Mouse (Mus musculus) liver, embryonic 16.5 days (tissue): ENCODE measurements around the gene Dnah7c. TPM values are rescaled to one million over a fixed set of nuclear protein-coding genes. Genes with fewer than 3 reads are reported as not detected.

Source experiments
- ATAC-seq: fragments of 200-750 bp; cut with Nextera tagmentation; 2 replicates; pipeline ENCODE4 v1.8.0; 2017; ENCODE audit warnings: low read depth, mild to moderate bottlenecking, moderate number of reproducible peaks, moderate library complexity
- H3K27ac ChIP-seq: fragments of 300-500 bp; sonication (generic); 2 replicates; pipeline ENCODE4 v1.5.1; 2014; ENCODE audit warnings: mild to moderate bottlenecking, low read length
- H3K27me3 ChIP-seq: fragments of 300-500 bp; sonication (generic); 2 replicates; pipeline ENCODE4 v1.6.1; 2014; ENCODE audit warnings: low read depth, low read length, mixed read lengths; ENCODE audit not compliant: control insufficient read depth, insufficient read depth
- H3K36me3 ChIP-seq: fragments of 300-500 bp; sonication (generic); 2 replicates; pipeline ENCODE4 v1.6.1; 2014; ENCODE audit warnings: mild to moderate bottlenecking; ENCODE audit not compliant: control insufficient read depth, insufficient read depth
- H3K4me1 ChIP-seq: fragments of 300-500 bp; sonication (generic); 2 replicates; pipeline ENCODE4 v1.6.1; 2014; ENCODE audit warnings: low read depth, low read length, mixed read lengths; ENCODE audit not compliant: control insufficient read depth
- H3K4me2 ChIP-seq: fragments of 300-500 bp; sonication (generic); 2 replicates; pipeline ENCODE4 v1.6.1; 2014; ENCODE audit warnings: low read depth, low read length, mixed read lengths
- H3K4me3 ChIP-seq: fragments of 300-500 bp; sonication (generic); 2 replicates; pipeline ENCODE4 v1.5.1; 2014; ENCODE audit warnings: low read depth, mild to moderate bottlenecking, low read length
- H3K9ac ChIP-seq: fragments of 300-500 bp; sonication (generic); 2 replicates; pipeline ENCODE4 v1.6.1; 2014; ENCODE audit warnings: low read depth, low read length
- H3K9me3 ChIP-seq: fragments of 300-500 bp; sonication (generic); replicated peaks from 2 replicates; pipeline ENCODE4 v1.6.1; 2016; ENCODE audit warnings: low read length; ENCODE audit not compliant: control insufficient read depth
- WGBS: fragments of 180-500 bp; shearing (Covaris S2); extraction: QIAGEN DNeasy Blood & Tissue Kit; methylation state at CpG from one replicate; pipeline ENCODE4 v1.1.7; 2014; ENCODE audit not compliant: insufficient replicate concordance; 5-methylcytosine and 5-hydroxymethylcytosine counted together
- polyA plus RNA-seq: library from polyadenylated mRNA; unstranded; fragments of >200 nt; fragmentation: Nextera tagmentation; extraction: Ambion mirVana; gene quantifications from 2 replicates; pipeline ENCODE4 v1.2.1, GENCODE M21; 2015

Gene Dnah7c
- polyA plus RNA-seq, 1 experiment from 2014 or later = not detected

GRCm38 (mm10) chr1:46844281-46844680 is 418.9 kb downstream of the Dnah7c start:
- Histone ChIP-seq H3K9ac (no peak overlapping the region), H3K4me3 (no peak overlapping the region), H3K4me2 (no peak overlapping the region), H3K27ac (no peak overlapping the region), H3K4me1 (no peaks in the 10 kb centered on the region), H3K27me3 (no peaks in the 10 kb centered on the region), H3K9me3 (no peaks in the 10 kb centered on the region), H3K36me3 (no peaks in the 10 kb centered on the region)
- WGBS = 62% methylated on average over 2 of the region's 2 CpGs
- ATAC-seq = no peak

- H3K36me3 ChIP-seq = no peaks in the 10 kb centered on the region
- H3K9ac ChIP-seq = no peak overlapping the region
- H3K9me3 ChIP-seq = no peaks in the 10 kb centered on the region
- no peak overlapping the region for H3K27ac ChIP-seq
- WGBS = 56% methylated on average over 5 of the region's 5 CpGs
- ATAC-seq = no peak
- no peaks in the 10 kb centered on the region for H3K4me1 ChIP-seq
- no peak overlapping the region for H3K4me3 ChIP-seq
- H3K4me2 ChIP-seq = no peak overlapping the region
- H3K27me3 ChIP-seq = no peaks in the 10 kb centered on the region
Measured at GRCm38 (mm10) chr1:46845221-46845620, 419.8 kb downstream of the Dnah7c start.

DNA sequence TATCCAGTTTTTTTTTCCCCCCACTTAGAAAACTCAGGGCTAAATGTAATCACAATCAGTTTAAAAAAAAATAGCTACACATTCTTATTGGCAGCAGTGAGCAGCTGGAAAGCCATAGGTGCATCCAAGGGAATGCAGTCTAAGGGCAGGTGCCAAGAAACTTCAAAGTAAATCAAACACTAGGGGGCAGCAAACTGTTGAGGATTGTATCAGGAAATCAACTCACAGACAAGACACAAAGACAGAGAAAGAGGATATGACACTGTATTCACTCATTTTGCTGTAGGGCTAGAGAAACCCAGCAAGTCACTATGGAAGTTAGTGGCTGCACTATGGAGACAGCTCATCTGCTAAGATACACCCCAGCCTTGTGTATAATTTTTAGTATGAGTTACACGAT is 424.4 kb downstream of the Dnah7c start:
- peaks cover 4% of the 10 kb centered on the region; the same call in 1 of the 2 replicates for H3K4me1 ChIP-seq
- no peak overlapping the region for H3K9ac ChIP-seq
- H3K4me2 ChIP-seq = no peak overlapping the region
- WGBS = 43% methylated on average over 1 of the region's 1 CpGs
- no peaks in the 10 kb centered on the region for H3K9me3 ChIP-seq
- no peak overlapping the region for H3K27ac ChIP-seq
- H3K27me3 ChIP-seq = no peaks in the 10 kb centered on the region
- H3K4me3 ChIP-seq = no peak overlapping the region
- no peaks in the 10 kb centered on the region for H3K36me3 ChIP-seq
- ATAC-seq = no peak

DNA sequence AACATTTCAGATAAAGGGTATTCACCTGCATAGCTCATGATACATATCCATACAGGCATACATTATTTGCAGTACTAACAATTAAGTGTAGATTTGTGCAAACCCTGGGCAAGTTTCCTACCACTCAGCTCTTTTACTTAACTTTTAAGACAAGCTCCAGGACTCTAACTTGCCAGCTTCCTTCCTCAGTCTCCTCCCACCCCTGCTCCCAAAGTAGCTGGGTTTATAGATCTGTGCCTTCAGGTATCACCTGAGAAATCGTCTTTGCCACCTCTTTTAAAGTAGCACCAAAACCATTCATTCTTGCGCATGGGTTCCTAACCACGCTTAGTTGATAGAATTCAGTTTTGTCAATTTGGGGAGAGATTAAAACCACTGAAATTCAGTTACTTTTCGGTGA is 426.2 kb downstream of the Dnah7c start:
- no peaks in the 10 kb centered on the region for H3K27me3 ChIP-seq
- WGBS = 27% methylated on average over 4 of the region's 4 CpGs
- ATAC-seq = no peak
- H3K4me2 ChIP-seq = no peak overlapping the region
- no peak overlapping the region for H3K4me3 ChIP-seq
- H3K36me3 ChIP-seq = no peaks in the 10 kb centered on the region
- no peaks in the 10 kb centered on the region for H3K9me3 ChIP-seq
- no peak overlapping the region for H3K27ac ChIP-seq
- H3K9ac ChIP-seq = no peak overlapping the region
- H3K4me1 ChIP-seq = peaks cover 5% of the 10 kb centered on the region; the same call in 1 of the 2 replicates

DNA sequence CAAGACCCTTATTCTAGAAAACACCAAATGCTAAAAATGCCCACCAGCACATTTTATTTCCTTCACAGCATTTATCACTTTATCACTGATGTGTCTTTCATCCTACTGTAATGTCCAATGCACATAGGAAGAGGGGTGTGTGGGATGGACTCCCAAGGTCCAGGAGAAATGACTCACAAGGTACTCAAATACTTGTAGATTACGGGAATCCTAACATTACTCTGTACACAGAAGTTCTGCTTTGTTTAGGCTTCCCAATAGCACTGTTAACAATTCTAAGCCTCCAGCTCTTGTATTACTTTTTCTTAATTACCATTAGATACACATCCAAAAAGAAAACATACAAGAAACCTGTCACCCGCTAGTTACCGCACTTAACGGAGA is 426.8 kb downstream of the Dnah7c start:
- H3K4me1 ChIP-seq = peaks cover 5% of the 10 kb centered on the region; the same call in 1 of the 2 replicates
- no peak for ATAC-seq
- no peaks in the 10 kb centered on the region for H3K27me3 ChIP-seq
- H3K9ac ChIP-seq = peak overlapping the region; percentile 92
- peak overlapping the region; percentile 93 for H3K27ac ChIP-seq
- 0% methylated on average over 4 of the region's 4 CpGs for WGBS
- H3K4me2 ChIP-seq = peak overlapping the region; percentile 90
- peak overlapping the region; percentile 88 for H3K4me3 ChIP-seq
- H3K9me3 ChIP-seq = no peaks in the 10 kb centered on the region
- no peaks in the 10 kb centered on the region for H3K36me3 ChIP-seq

- H3K27ac ChIP-seq = peak overlapping the region; percentile 93
- peak overlapping the region; percentile 90 for H3K4me2 ChIP-seq
- peak overlapping the region; percentile 88 for H3K4me3 ChIP-seq
- H3K27me3 ChIP-seq = no peaks in the 10 kb centered on the region
- peak; percentile 6; the same call in 1 of the 2 replicates for ATAC-seq
- peaks cover 5% of the 10 kb centered on the region; the same call in 1 of the 2 replicates for H3K4me1 ChIP-seq
- H3K36me3 ChIP-seq = no peaks in the 10 kb centered on the region
- under 1% methylated on average over 56 of the region's 75 CpGs for WGBS
- H3K9me3 ChIP-seq = no peaks in the 10 kb centered on the region
- H3K9ac ChIP-seq = peak overlapping the region; percentile 92
Measured at GRCm38 (mm10) chr1:46852600-46853272, 427.3 kb downstream of the Dnah7c start.

DNA sequence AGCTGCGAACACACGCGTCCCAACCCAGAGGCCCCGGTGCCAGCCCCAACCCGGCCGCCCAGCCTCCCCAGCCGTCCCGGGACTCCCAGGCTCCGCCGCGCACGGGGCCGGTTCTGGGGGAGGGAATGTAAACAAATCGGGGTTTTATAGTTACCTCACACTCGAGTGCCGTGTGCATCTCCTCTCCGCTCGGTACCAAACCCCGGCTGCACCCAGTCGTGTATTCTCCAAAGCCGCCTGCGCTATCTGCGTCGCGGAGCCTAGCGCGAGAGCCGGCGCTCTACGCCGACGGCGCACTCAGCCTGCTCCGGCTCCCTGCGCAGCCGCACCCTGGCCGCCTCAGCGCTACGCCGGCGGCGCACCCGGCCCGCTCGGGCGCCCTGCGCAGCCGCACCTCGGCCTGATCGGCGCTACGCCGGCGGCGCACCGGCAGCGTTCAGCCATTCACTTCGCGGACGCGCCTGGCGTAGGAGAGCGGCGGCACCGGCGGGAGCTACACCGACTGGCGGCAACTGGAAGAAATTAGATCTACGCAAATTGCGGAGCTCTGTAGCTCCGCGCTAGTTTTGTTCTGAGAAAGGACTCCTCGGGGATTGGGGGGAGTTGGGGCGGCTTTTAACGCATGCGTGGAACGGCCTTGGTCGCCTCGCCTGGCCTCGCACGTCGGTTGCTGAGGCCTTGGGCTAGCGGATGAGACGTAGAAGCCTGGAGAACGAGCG is 428.1 kb downstream of the Dnah7c start:
- Histone ChIP-seq H3K4me3 (peak overlapping the region; percentile 88), H3K27ac (peak overlapping the region; percentile 93), H3K9ac (peak overlapping the region; percentile 92), H3K27me3 (no peaks in the 10 kb centered on the region), H3K4me2 (peak overlapping the region; percentile 90), H3K9me3 (no peaks in the 10 kb centered on the region), H3K4me1 (peaks cover 5% of the 10 kb centered on the region; the same call in 1 of the 2 replicates), H3K36me3 (no peaks in the 10 kb centered on the region)
- ATAC-seq = peak; percentile 93
- WGBS = under 1% methylated on average over 82 of the region's 86 CpGs

- WGBS = 27% methylated on average over 18 of the region's 18 CpGs
- no peaks in the 10 kb centered on the region for H3K27me3 ChIP-seq
- peak overlapping the region; percentile 90 for H3K4me2 ChIP-seq
- no peaks in the 10 kb centered on the region for H3K36me3 ChIP-seq
- no peaks in the 10 kb centered on the region for H3K9me3 ChIP-seq
- H3K9ac ChIP-seq = peak overlapping the region; percentile 71
- peak overlapping the region; percentile 93 for H3K27ac ChIP-seq
- ATAC-seq = peak; percentile 43
- peak overlapping the region; percentile 88 for H3K4me3 ChIP-seq
- peaks cover 5% of the 10 kb centered on the region; the same call in 1 of the 2 replicates for H3K4me1 ChIP-seq
Measured at GRCm38 (mm10) chr1:46854036-46854900, 428.9 kb downstream of the Dnah7c start.
